In the genomic region with DNA sequence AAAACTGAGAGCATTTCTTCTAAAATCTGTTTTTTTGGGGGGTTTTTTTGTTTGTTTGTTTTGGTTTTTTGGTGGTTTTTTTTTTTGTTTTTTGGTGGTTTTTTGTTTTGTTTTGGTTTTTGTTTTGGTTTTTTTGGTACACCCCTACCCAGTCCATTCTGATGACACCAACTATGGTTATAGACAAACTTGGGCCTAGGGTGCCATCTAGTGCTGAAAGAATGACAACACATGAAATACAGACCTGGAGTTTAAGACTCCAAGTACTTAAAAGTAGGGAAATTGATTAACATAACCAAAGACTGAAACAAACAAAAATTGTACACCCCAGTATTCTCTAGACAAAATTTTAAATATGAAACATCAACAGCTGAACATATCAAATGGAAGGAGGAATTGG, we compare ENCODE assay signal across 9 mouse cellular contexts.
DNase-seq lines count a peak whose midpoint lies in the region; ATAC-seq and TF ChIP-seq lines count a peak whose summit lies in the region.
"Had no signal": no experiment of that assay in that cellular context is flagged by ENCODE, and none has a peak within 500 bp of the region (broad histone marks: within the 10 kb centered on the region; RNA-seq: fewer than 3 reads in every experiment).

No protein-coding gene starts in this region.

- intact Hi-C loops in left cerebral cortex, adult 2 months (cut with DNase I), result loop anchor here (2.0 to 10.0 kb wide), 5 partner anchors 168 to 1660 kb away; partner anchors contain the start of gene Prmt3

- no peak overlapping the region for H3K4me3 ChIP-seq in left cerebral cortex, adult 2 months
- H3K4me3 ChIP-seq: erythroblast, embryonic 14.5 days had no signal

- TF ChIP-seq CTCF in left cerebral cortex, adult 2 months (IDR thresholded peaks at IDR 0.05), result peak; percentile 68

- no peak for ATAC-seq in megakaryocyte, adult 5-6 weeks (ENCODE audit: poor library complexity, severe bottlenecking)

- DNase-seq in adrenal gland, postnatal 14 days, result peak; percentile 22
- no peak for DNase-seq in adrenal gland, postnatal 4 days (ENCODE audit: low spot score in 2 of 2)
- DNase-seq in left cerebral cortex, adult 2 months (ENCODE audit: extremely low spot score in 1 of 2, low spot score in 2 of 2), result peak; percentile 37 to 38
- DNase-seq in left cerebral cortex, adult 11 months (ENCODE audit: low spot score), result no peak
- DNase-seq in c-Kit-positive CD71-negative TER-119-negative erythroid progenitor cells, embryonic 14.5 days (ENCODE audit: low read depth), result peak; percentile 12
- DNase-seq in forelimb bud, embryonic 11.5 days (ENCODE audit: low read depth, low spot score), result peak; percentile 48
- DNase-seq in lung, postnatal 25 days (ENCODE audit: low spot score), result peak; percentile 2

- no peak overlapping the region for H3K27ac ChIP-seq in left cerebral cortex, adult 2 months

Comparison
In these comparisons a context has a peak if more than half of its experiments do, and no peak if none do; other contexts are left out.
1. DNase-seq: peak in adrenal gland, postnatal 14 days (single experiment), left cerebral cortex, adult 2 months (2 of 2), c-Kit-positive CD71-negative TER-119-negative erythroid progenitor cells, embryonic 14.5 days (single experiment), forelimb bud, embryonic 11.5 days (single experiment) and lung, postnatal 25 days (single experiment); none in adrenal gland, postnatal 4 days (0 of 2) and left cerebral cortex, adult 11 months (single experiment).